Mouse (Mus musculus): ENCODE measurements at regions not wholly inside any gene's neighbourhood (a gene's known extent, or its start where the extent isn't known, plus 50 kb on each side); places are given as distances from the start of the nearest gene placed in this dataset.

GRCm38 (mm10) chr7:58151713-58152112, 504.3 kb upstream of the Atp10a start:
- no peak for DNase-seq (ENCODE audit: extremely low spot score in 1 of 2, low spot score in 1 of 2)

- peak; percentile 38 to 67 for DNase-seq (ENCODE audit: extremely low spot score in 1 of 2, low spot score in 1 of 2)
Observed at GRCm38 (mm10) chr7:58184913-58185312, 471.1 kb upstream of the Atp10a start.

GRCm38 (mm10) chr7:58217726-58218125, 438.2 kb upstream of the Atp10a start:
- no peak for DNase-seq (ENCODE audit: extremely low spot score in 1 of 2, low spot score in 1 of 2)

GRCm38 (mm10) chr7:58224727-58225126, 431.2 kb upstream of the Atp10a start:
- no peak for DNase-seq (ENCODE audit: extremely low spot score in 1 of 2, low spot score in 1 of 2)

- peak; percentile 2 to 21 for DNase-seq (ENCODE audit: extremely low spot score in 1 of 2, low spot score in 1 of 2)
Observed at GRCm38 (mm10) chr7:58225713-58226112, 430.3 kb upstream of the Atp10a start.

DNA sequence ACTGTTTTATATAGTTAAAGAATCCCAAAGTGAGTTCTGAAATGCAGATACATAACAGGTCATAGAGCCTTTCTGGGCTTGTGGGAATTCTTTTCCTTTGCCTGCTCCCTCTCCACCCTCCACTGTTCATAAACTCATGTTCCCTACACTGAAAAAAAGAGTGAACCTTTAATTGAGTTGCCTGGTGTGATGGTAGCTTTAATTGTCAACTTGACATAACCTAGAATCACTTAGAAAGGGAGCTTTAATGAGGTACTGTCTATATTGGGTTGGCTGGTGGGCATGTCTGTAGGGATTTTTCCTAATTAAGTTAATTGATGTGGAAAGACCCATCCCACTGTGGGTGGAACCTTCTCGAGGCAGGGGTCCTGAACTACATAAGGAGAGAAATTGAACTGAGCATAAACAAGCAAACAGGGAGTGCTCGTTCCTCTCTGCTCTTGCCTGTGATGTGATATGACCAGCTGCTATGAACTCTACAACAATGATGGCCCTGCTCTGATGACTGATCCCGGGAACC, 425.7 kb upstream of the Atp10a start:
- no peak for DNase-seq (ENCODE audit: extremely low spot score in 1 of 2, low spot score in 1 of 2)

DNA sequence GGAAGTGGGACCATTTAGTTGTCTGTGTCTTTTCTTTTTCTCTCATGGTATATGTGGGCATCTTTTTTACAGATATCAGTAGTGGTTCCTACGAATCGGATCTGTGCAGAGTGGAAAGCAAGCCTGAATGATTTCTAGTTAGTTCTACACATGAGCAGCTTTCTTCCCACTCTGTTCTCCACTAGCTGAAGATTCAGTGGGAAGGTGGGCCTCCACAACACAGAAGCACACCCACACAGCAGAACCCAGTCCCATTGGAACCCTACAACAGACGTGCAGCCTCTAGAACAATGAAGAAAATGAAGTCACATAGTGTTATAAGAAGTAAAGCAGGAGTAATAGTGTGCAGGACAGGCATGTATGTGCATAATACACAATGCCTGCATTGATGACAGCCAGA, 425.0 kb upstream of the Atp10a start:
- DNase-seq (ENCODE audit: extremely low spot score in 1 of 2, low spot score in 1 of 2) = peak; percentile 3 to 19

DNA sequence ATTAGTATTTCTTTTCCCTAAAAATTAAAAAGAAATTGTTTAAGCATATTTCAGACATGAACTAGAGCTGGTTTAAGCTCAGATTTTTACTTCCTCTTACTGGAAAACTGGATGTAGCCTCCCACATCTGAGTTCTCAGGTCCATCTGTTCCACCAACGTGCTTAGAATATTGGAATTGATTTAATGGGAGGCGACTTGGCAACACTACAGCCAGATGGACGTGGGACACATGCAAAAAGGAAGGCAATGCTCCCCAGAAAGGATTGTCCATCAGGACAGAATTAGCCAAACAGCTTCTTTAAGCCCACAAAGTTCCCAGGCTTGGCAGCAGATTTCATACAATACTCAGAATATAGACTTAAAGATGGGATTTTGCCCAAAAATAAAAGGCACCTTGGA, 408.7 kb upstream of the Atp10a start:
- peak; percentile 57 to 83 for DNase-seq (ENCODE audit: extremely low spot score in 1 of 2, low spot score in 1 of 2)

Measured in frontal cortex, adult 2 months (tissue).